Mouse (Mus musculus) subcutaneous adipose tissue, adult 2 months (tissue): Measurements from ENCODE around the gene Twistnb. TPM values are rescaled to one million over a fixed set of nuclear protein-coding genes. Genes with fewer than 3 reads are reported as not detected.

Source experiments
- polyA plus RNA-seq: library from polyadenylated mRNA; depleted of rRNA; stranded (reverse); fragments of >200 nt; gene quantifications from 2 replicates; pipeline ENCODE4 v1.2.3, GENCODE M21; 2012; ENCODE audit warnings: low replicate concordance; rRNA removed

Twistnb gene
- polyA plus RNA-seq: 12.2 and 41.2 TPM in 2 replicates

GRCm38 (mm10) chr12:33429387-33430160 lies at the start of gene Twistnb:
TSS of gene Twistnb (plus strand) at chr12:33429635.

GRCm38 (mm10) chr12:33394804-33395623 lies 34.4 kb upstream of the Twistnb start, which contains the start of gene Efcab10:
TSS of gene Efcab10 (plus strand) at chr12:33394854.

Other genes with a start within 250 kb of the Twistnb start
- gene Efcab10, start 34.8 kb upstream of the Twistnb start, polyA plus RNA-seq: not detected in 2 replicates